In genomic region chr6:50769101-50769500, GRCm38 (mm10) we compare ENCODE assay signal across 23 mouse cellular contexts.
"Had no signal": no experiment of that assay in that cellular context is flagged by ENCODE, and none has a peak within 500 bp of the region (broad histone marks: within the 10 kb centered on the region; RNA-seq: fewer than 3 reads in every experiment).

No protein-coding gene starts in this region.

- H3K4me2 ChIP-seq: limb, embryonic 12.5 days; limb, embryonic 15.5 days; liver, embryonic 11.5 days; lung, embryonic 15.5 days; midbrain, embryonic 12.5 days; midbrain, embryonic 15.5 days; neural tube, embryonic 13.5 days; stomach, embryonic 15.5 days had no signal

- H3K4me3 ChIP-seq: limb, embryonic 12.5 days; limb, embryonic 15.5 days; lung, embryonic 15.5 days; midbrain, embryonic 12.5 days; midbrain, embryonic 15.5 days; myocyte; neural tube, embryonic 13.5 days; stomach, embryonic 15.5 days had no signal

- H3K36me3 ChIP-seq: limb, embryonic 12.5 days; limb, embryonic 15.5 days; lung, embryonic 15.5 days; midbrain, embryonic 12.5 days; midbrain, embryonic 15.5 days; neural tube, embryonic 13.5 days; stomach, embryonic 15.5 days had no signal

- H3K27ac ChIP-seq: limb, embryonic 12.5 days; limb, embryonic 15.5 days; liver, embryonic 14.5 days; lung, embryonic 15.5 days; midbrain, embryonic 12.5 days; midbrain, embryonic 15.5 days; neural tube, embryonic 13.5 days; stomach, embryonic 15.5 days had no signal

- H3K9me3 ChIP-seq: limb, embryonic 12.5 days; limb, embryonic 15.5 days; lung, embryonic 15.5 days; midbrain, embryonic 12.5 days; midbrain, embryonic 15.5 days; neural tube, embryonic 13.5 days; stomach, embryonic 15.5 days had no signal

- ATAC-seq: liver, postnatal 0 days; midbrain, embryonic 15.5 days had no signal

- H3K27me3 ChIP-seq: limb, embryonic 12.5 days; limb, embryonic 15.5 days; lung, embryonic 15.5 days; midbrain, embryonic 12.5 days; midbrain, embryonic 15.5 days; neural tube, embryonic 13.5 days; stomach, embryonic 15.5 days had no signal

- H3K9ac ChIP-seq: limb, embryonic 12.5 days; limb, embryonic 15.5 days; liver, embryonic 14.5 days; liver, postnatal 0 days; lung, embryonic 15.5 days; midbrain, embryonic 12.5 days; midbrain, embryonic 15.5 days; neural tube, embryonic 13.5 days; stomach, embryonic 15.5 days had no signal

- H3K4me1 ChIP-seq: limb, embryonic 12.5 days; limb, embryonic 15.5 days; midbrain, embryonic 15.5 days had no signal

- DNase-seq: kidney, adult 11 months; kidney, adult 8-10 months; kidney, postnatal 25 days; left cerebral cortex, postnatal 4 days; liver, postnatal 0 days; lung, postnatal 14 days; lung, postnatal 4 days; retina, postnatal 1 day; right cerebral cortex, postnatal 25 days; spleen, adult 18-20 months; thymus, adult 18-20 months; thymus, postnatal 14 days; thymus, postnatal 4 days had no signal
